Mouse (Mus musculus) megakaryocyte, embryonic 14.5 days (primary cell): ENCODE results near the gene Mrgbp. TPM values are rescaled to one million over a fixed set of nuclear protein-coding genes. Genes with fewer than 3 reads are reported as not detected.

Source experiments
- H3K27me3 ChIP-seq: replicated peaks from 2 replicates; pipeline ENCODE3; 2012; ENCODE audit warnings: inconsistent platforms
- H3K36me3 ChIP-seq: replicated peaks from 2 replicates; pipeline ENCODE3; 2012; ENCODE audit warnings: low read length, inconsistent platforms, mixed read lengths
- H3K4me1 ChIP-seq: 2 replicates; pipeline ENCODE4 v1.6.1; 2012; ENCODE audit warnings: inconsistent platforms
- H3K4me3 ChIP-seq: replicated peaks from 2 replicates; pipeline ENCODE3; 2012; ENCODE audit warnings: moderate library complexity, mild to moderate bottlenecking, inconsistent platforms
- H3K9me3 ChIP-seq: 2 replicates; pipeline ENCODE4 v1.6.1; 2012; ENCODE audit warnings: inconsistent platforms
- FLI1 ChIP-seq: IDR thresholded peaks from 2 replicates; pipeline ENCODE4 v1.6.1; 2012; ENCODE audit warnings: low read length, inconsistent platforms, mixed read lengths
- GATA1 ChIP-seq: IDR thresholded peaks from 3 replicates; pipeline ENCODE4 v1.6.1; 2012; ENCODE audit warnings: mixed read lengths, low read length, inconsistent platforms, borderline replicate concordance
- polyA plus RNA-seq: library from polyadenylated mRNA; stranded (reverse); fragments of >175 nt; gene quantifications from 2 replicates; pipeline ENCODE4 v1.2.3, GENCODE M21; 2012; ENCODE audit warnings: low replicate concordance; ENCODE audit not compliant: insufficient read depth

Mrgbp gene
- 9.1 and 22.4 TPM in 2 replicates for polyA plus RNA-seq

DNA sequence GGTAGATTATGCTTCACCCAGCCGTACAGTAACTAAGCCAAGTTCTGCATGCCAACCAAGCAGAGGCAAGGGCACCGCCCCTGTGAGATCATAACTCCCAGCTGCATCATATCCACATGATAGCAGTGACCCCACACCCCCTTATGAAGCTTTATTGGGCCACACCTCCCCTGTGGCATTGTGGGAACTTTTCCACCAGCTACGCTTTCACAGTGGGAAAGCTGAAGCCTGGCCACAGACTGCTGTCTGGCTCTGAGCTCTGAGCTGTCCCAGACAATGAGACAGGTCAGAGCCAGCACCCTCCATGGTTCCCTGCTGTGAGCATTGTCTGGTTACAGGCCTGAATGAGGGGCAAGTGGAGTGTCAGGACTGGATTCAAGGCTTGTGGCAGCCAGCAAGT lies at the start of gene Mrgbp:
Gene Mrgbp (plus strand): TSS at position 303 of the 400 bp plus-strand sequence.
- no peak for TF ChIP-seq GATA1
- TF ChIP-seq FLI1: no peak
- H3K27me3 ChIP-seq: peaks cover 9% of the 10 kb centered on the region
- peak within 1 kb of the TSS; percentile 96 for H3K4me3 ChIP-seq
- no peaks in the 10 kb centered on the region for H3K9me3 ChIP-seq
- peaks cover 23% of the 10 kb centered on the region for H3K36me3 ChIP-seq
- H3K4me1 ChIP-seq: peaks cover 64% of the 10 kb centered on the region

DNA sequence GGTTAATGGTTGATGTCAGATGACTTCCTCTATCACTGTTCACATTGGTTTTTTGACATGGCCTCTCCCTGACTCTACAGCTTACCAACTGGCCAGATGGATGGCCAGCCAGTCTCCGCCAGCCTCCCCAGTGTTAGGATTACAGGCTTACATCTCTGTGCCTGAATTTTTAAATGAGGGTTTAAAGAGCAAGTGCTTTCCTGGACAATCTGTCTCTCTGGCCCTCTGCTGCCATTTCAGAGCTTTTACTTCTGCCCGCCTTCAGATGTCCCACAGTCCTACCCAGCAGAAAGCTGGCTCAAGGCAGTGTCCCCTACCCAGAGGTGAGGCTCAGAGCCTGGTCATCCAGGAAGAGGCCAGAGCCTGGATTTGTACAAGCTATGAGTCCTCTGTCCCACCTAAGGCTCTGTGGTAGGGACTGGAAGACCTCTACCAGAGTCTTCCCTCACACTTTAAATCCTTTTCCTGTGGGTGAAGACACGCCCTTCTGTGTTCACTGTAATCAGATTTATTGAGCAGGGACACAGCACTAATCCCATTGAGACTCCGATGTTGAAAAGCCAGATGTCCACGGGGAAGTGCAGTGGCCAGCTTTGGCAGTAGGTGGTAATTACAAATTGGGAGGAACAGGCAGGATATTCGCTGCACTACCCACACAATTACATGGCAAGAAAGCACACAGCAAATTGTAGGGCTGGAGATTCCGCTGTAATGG lies 49.3 kb upstream of the Mrgbp start:
- TF ChIP-seq FLI1: no peak
- TF ChIP-seq GATA1: no peak
- no peaks in the 10 kb centered on the region for H3K36me3 ChIP-seq
- no peaks in the 10 kb centered on the region for H3K9me3 ChIP-seq
- peaks cover 73% of the 10 kb centered on the region for H3K27me3 ChIP-seq
- no peak overlapping the region for H3K4me3 ChIP-seq
- peaks cover 14% of the 10 kb centered on the region for H3K4me1 ChIP-seq

DNA sequence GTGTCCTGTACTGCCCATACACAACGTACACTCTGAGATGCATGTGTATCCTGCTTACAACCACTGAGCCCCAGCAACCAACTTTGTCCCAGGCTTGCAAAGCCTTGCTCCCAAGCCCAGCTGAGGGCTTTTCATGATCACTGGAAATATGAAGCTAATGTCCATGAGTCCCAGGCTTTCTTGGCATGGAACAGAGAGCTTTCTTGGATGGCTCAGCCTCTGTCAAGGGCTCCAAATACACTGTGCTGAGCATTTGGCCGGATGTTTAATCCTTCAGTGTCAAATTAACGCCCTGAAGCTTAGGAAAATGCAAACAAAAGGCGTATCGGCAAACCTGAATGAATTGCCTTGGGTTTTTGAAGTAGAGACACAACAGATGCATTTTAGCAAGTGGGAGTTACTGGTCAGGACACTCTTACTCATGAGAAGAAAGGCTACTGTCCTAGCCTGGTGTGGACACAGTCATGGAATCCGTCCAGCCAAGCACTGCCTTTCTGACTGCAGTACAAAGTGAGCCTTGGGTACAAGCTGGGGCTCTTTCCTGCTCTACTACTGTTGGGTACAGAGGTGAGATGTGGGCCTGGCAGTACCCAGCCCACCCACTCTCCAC lies 48.6 kb upstream of the Mrgbp start:
- peaks cover 72% of the 10 kb centered on the region for H3K27me3 ChIP-seq

DNA sequence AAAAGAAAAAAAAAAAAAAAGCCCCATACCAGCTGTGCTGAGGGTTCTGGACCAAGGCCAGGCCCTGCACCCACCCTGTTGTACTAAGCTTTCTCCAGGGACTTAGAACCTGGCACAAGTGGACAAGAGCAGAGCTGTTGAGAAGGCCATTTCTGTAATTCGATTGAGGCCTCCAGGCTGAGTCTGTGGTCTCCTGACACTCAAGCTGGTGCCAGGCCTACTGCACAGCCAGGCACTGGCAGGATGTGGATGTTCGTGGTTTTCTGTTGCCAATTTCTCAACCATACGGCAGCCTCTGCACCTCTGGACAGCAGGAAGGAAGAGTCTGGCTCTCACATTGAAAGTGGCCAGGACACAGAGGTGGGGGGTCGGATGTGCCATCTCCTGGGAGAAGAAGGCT lies 47.9 kb upstream of the Mrgbp start:
- TF ChIP-seq GATA1 (no peak), FLI1 (no peak)
- peaks cover 4% of the 10 kb centered on the region for H3K4me1 ChIP-seq
- peaks cover 69% of the 10 kb centered on the region for H3K27me3 ChIP-seq
- no peak overlapping the region for H3K4me3 ChIP-seq
- H3K9me3 ChIP-seq: no peaks in the 10 kb centered on the region
- no peaks in the 10 kb centered on the region for H3K36me3 ChIP-seq

More for the DNA sequence above, 48.6 kb upstream of the Mrgbp start:
- TF ChIP-seq FLI1: no peak
- no peak for TF ChIP-seq GATA1
- no peak overlapping the region for H3K4me3 ChIP-seq
- H3K9me3 ChIP-seq: no peaks in the 10 kb centered on the region
- H3K36me3 ChIP-seq: no peaks in the 10 kb centered on the region
- peaks cover 10% of the 10 kb centered on the region for H3K4me1 ChIP-seq

DNA sequence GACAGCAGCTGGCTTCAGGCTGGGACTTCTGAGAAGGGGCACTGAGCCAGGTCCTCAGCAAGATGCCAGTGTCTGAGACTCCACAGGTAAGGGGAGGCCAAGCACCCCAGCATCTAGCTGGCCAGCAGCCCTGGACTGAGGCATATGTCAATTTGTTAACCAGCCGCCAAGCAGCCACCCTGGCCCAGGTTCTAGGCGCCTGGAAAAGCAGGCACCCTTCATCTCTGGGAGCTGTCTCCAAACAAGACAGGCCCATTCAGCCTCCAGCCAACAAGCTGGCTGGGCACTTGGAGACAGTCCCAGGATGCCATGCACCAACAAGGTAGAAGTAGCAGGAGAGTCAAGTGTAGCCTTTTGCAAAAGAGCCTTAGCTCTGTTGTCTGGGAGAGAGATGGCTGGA lies 37.4 kb upstream of the Mrgbp start:
- peaks cover 76% of the 10 kb centered on the region for H3K27me3 ChIP-seq
- no peaks in the 10 kb centered on the region for H3K9me3 ChIP-seq
- TF ChIP-seq GATA1: no peak
- TF ChIP-seq FLI1: no peak
- 0 out of 2 replicates have a peak, but pooled peaks cover 3% of the 10 kb centered on the region for H3K4me1 ChIP-seq
- H3K4me3 ChIP-seq: no peak overlapping the region
- no peaks in the 10 kb centered on the region for H3K36me3 ChIP-seq

DNA sequence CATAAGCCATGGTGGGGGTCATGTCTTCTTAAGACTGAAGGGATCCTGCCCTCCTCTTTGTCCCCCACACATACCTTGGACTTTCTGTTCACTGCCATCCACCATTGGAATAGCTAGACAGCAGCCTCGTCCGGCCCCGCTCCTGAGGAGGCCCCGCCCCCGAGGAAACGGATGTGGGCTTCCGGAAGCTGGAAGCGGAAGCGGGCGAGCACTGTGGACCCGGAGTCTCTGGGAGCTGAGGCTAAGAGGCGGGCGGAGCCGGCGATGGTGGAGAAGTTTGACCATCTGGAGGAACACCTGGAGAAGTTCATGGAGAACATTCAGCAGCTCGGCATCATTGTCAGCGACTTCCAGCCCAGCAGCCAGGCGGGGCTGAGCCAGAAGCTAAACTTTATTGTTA lies 36.1 kb upstream of the Mrgbp start:
- no peak overlapping the region for H3K4me3 ChIP-seq
- 0 out of 2 replicates have a peak, but pooled peaks cover 3% of the 10 kb centered on the region for H3K4me1 ChIP-seq
- peaks cover 66% of the 10 kb centered on the region for H3K27me3 ChIP-seq
- H3K9me3 ChIP-seq: no peaks in the 10 kb centered on the region
- H3K36me3 ChIP-seq: no peaks in the 10 kb centered on the region
- TF ChIP-seq FLI1 (no peak), GATA1 (no peak)

DNA sequence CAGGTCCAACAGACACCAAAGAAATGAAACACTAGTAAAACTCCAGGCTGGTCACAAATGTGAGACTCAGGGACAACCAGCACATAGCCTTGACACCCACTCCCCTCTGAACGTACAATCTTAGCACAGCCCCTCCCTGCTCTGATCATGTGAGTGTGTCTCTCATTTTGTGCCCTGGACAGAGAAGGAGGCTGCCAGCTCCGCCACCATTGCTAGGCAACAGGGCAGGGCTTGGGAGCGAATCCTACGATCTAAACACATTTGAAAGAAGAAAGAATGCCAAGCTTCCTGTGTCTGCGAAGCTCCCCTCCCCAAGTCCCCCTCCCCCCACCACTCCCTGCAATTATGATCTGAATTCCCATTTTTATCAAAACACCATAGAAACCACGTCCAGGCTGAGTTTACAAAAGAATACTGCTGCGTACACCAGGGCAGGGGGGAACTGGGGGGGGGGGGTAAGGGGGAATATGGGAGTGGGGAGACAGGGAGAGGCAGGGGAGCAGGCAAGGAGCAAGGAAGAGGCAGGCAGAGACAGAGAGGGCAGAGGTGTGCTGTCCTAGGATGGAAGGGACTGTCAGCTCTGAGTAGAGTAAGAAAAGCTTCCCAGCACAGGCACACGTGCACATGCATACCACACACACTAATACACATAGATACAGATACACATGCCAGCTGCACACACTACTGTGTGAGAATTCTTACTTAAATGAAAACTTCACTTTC lies 33.6 kb upstream of the Mrgbp start:
- TF ChIP-seq FLI1 (no peak), GATA1 (no peak)
- H3K4me3 ChIP-seq: no peak overlapping the region

DNA sequence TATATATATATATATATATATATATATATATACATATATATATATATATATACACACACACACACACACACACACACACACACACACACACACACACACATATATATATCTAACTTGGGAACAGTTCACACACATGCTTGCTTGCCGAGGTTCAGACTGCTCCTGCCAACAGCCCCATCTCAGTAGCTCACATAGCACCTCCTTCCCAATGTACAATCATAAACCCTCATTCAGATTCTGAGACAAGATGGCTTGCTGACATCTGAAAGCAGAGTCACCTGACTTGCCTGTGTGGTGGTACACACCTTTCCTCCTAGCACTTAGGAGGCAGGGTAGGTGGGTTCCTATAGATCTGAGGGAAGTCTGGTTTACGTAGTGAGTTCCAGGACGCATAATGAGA lies 28.8 kb upstream of the Mrgbp start:
- no peak for TF ChIP-seq FLI1
- no peak for TF ChIP-seq GATA1
- Histone ChIP-seq H3K4me3 (no peak overlapping the region), H3K9me3 (no peaks in the 10 kb centered on the region), H3K4me1 (peaks cover 10% of the 10 kb centered on the region), H3K36me3 (no peaks in the 10 kb centered on the region), H3K27me3 (peaks cover 40% of the 10 kb centered on the region)

More for the DNA sequence above, 33.6 kb upstream of the Mrgbp start:
- Histone ChIP-seq H3K27me3 (peaks cover 67% of the 10 kb centered on the region), H3K9me3 (no peaks in the 10 kb centered on the region), H3K36me3 (no peaks in the 10 kb centered on the region), H3K4me1 (0 out of 2 replicates have a peak, but pooled peaks cover 3% of the 10 kb centered on the region)

DNA sequence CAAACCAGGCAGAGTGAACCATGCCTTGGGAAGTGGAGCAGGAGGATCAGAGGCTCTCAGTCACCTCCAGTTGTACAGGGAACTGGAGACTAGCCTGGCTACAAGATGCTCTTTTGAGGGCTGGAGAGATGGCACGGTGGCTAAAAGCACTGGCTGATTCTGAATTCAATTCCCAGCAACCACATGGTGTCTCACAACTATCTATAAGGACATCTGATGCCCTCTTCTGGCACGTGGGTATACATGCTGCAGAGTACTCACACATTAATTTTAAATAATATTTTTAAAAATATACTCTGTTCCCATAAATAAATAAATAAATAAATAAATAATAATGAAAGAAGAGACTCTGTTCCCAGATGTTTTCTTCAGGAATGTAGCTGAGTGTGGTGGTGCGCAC lies 25.9 kb upstream of the Mrgbp start:
- H3K27me3 ChIP-seq: peaks cover 30% of the 10 kb centered on the region
- TF ChIP-seq FLI1 (no peak), GATA1 (no peak)
- no peaks in the 10 kb centered on the region for H3K36me3 ChIP-seq
- H3K4me3 ChIP-seq: no peak overlapping the region
- no peaks in the 10 kb centered on the region for H3K9me3 ChIP-seq
- H3K4me1 ChIP-seq: peaks cover 10% of the 10 kb centered on the region
